Mouse (Mus musculus) 3134 (cell line): ENCODE measurements around the gene Mvp.

ENCODE experiments used
- DNase-seq: peaks from one replicate; pipeline ENCODE4 v3.0.0-alpha.2; 2011; ENCODE audit warnings: low spot score; ENCODE audit not compliant: insufficient read length; ENCODE audit errors: extremely low read depth

Mvp gene

GRCm38 (mm10) chr7:126999568-126999967 is 14.9 kb downstream of the Mvp start:
- no peak for DNase-seq

GRCm38 (mm10) chr7:126996449-126996848 is 18.0 kb downstream of the Mvp start:
- no peak for DNase-seq

GRCm38 (mm10) chr7:126988816-126989215 is 25.6 kb downstream of the Mvp start:
- DNase-seq: no peak

- no peak for DNase-seq
Measured at GRCm38 (mm10) chr7:126986319-126986718, 28.1 kb downstream of the Mvp start.

- DNase-seq: no peak
Measured at GRCm38 (mm10) chr7:126984667-126985444, 29.6 kb downstream of the Mvp start.

GRCm38 (mm10) chr7:126983113-126983512 is 31.3 kb downstream of the Mvp start:
- DNase-seq: no peak

- DNase-seq: no peak
Measured at GRCm38 (mm10) chr7:126982054-126982453, 32.4 kb downstream of the Mvp start.

GRCm38 (mm10) chr7:126981601-126982000 is 32.8 kb downstream of the Mvp start:
- no peak for DNase-seq

- DNase-seq: no peak
Measured at GRCm38 (mm10) chr7:126978841-126979240, 35.6 kb downstream of the Mvp start.

GRCm38 (mm10) chr7:126976878-126977459 is 37.5 kb downstream of the Mvp start:
- DNase-seq: no peak

- peak; percentile 87 for DNase-seq
Measured at GRCm38 (mm10) chr7:126975950-126976866, 38.2 kb downstream of the Mvp start, which contains the start of gene Cdiptos. Cdiptos (minus strand) TSS chr7:126976098.

GRCm38 (mm10) chr7:126975893-126975949 is 38.7 kb downstream of the Mvp start, which contains the start of gene Cdipt:
Cdipt (plus strand) TSS chr7:126975914.
- DNase-seq: no peak

GRCm38 (mm10) chr7:126975493-126975892 is 38.9 kb downstream of the Mvp start:
- no peak for DNase-seq

GRCm38 (mm10) chr7:126967361-126967760 is 47.1 kb downstream of the Mvp start:
- no peak for DNase-seq

- DNase-seq: no peak
Measured at GRCm38 (mm10) chr7:126965568-126965967, 48.9 kb downstream of the Mvp start.

GRCm38 (mm10) chr7:126963548-126964286 is 50.7 kb downstream of the Mvp start:
- DNase-seq: peak; percentile 20

GRCm38 (mm10) chr7:126961965-126962364 is 52.5 kb downstream of the Mvp start:
- DNase-seq: no peak

- no peak for DNase-seq
Measured at GRCm38 (mm10) chr7:126961095-126961494, 53.3 kb downstream of the Mvp start.

GRCm38 (mm10) chr7:126959780-126960179 is 54.6 kb downstream of the Mvp start:
- no peak for DNase-seq

GRCm38 (mm10) chr7:126955125-126955524 is 59.3 kb downstream of the Mvp start:
- no peak for DNase-seq

- no peak for DNase-seq
Measured at GRCm38 (mm10) chr7:126952646-126953045, 61.8 kb downstream of the Mvp start.
